Mouse (Mus musculus) CH12.LX (cell line): ENCODE results near the gene RPS10-NUDT3. TPM values are rescaled to one million over a fixed set of nuclear protein-coding genes. Genes with fewer than 3 reads are reported as not detected.

Experiments
- DNase-seq: peaks from one replicate; pipeline ENCODE4 v3.0.0-alpha.2; 2013; ENCODE audit errors: extremely low read depth
- H3K27ac ChIP-seq: 2 replicates; pipeline ENCODE4 v1.5.1; 2012; ENCODE audit warnings: low read depth, mild to moderate bottlenecking, control low read depth, moderate library complexity; ENCODE audit not compliant: insufficient read depth
- H3K27me3 ChIP-seq: replicated peaks from 2 replicates; pipeline ENCODE3; 2012; ENCODE audit warnings: inconsistent platforms
- H3K36me3 ChIP-seq, 2 experiments: replicated peaks in 1 of 2; 2 replicates each; pipeline versions ENCODE3 to v1.6.1; 2012; ENCODE audit warnings: inconsistent platforms in 1 of 2, low read length in 1 of 2, mild to moderate bottlenecking in 1 of 2, mixed read lengths in 1 of 2, moderate library complexity in 1 of 2; ENCODE audit not compliant: control insufficient read depth in 1 of 2, insufficient read depth in 1 of 2
- H3K4me1 ChIP-seq, 2 experiments: 2 replicates each; pipeline ENCODE4 v1.6.1; 2012; ENCODE audit warnings: inconsistent platforms in 1 of 2, moderate library complexity in 1 of 2; ENCODE audit not compliant: insufficient read depth in 2 of 2, control insufficient read depth in 1 of 2
- H3K4me2 ChIP-seq: 2 replicates; pipeline ENCODE4 v1.6.1; 2012; ENCODE audit warnings: low read depth, mild to moderate bottlenecking, control low read depth; ENCODE audit not compliant: poor library complexity, insufficient read depth, severe bottlenecking
- H3K4me3 ChIP-seq, 3 experiments: fragments of 150-350 bp in 1 of 3; sonication (generic) in 1 of 3; replicated peaks in 1 of 3; 2 replicates each; pipeline versions ENCODE3 to v1.5.1; 2011 to 2012; ENCODE audit warnings: low read depth in 2 of 3, low read length in 2 of 3, mild to moderate bottlenecking in 2 of 3, moderate library complexity in 2 of 3, control low read depth in 1 of 3, improper control_type of control experiment in 1 of 3, inconsistent platforms in 1 of 3, mixed read lengths in 1 of 3; ENCODE audit not compliant: poor library complexity in 1 of 3
- H3K79me2 ChIP-seq: replicated peaks from 2 replicates; pipeline ENCODE4 v1.6.1; 2012; ENCODE audit warnings: mild to moderate bottlenecking, moderate library complexity; ENCODE audit not compliant: control insufficient read depth, poor library complexity, insufficient read depth, severe bottlenecking; ENCODE audit errors: extremely low read depth
- H3K9ac ChIP-seq: 2 replicates; pipeline ENCODE4 v1.6.1; 2012; ENCODE audit warnings: low read depth, mild to moderate bottlenecking, control low read depth, moderate library complexity; ENCODE audit not compliant: insufficient read depth
- H3K9me3 ChIP-seq: replicated peaks from 2 replicates; pipeline ENCODE3; 2012; ENCODE audit warnings: low read length, inconsistent platforms, mixed read lengths
- BHLHE40 ChIP-seq: IDR thresholded peaks from 2 replicates; pipeline ENCODE4 v1.6.1; 2011; ENCODE audit warnings: mild to moderate bottlenecking, low read depth, low read length, improper control_type of control experiment
- CHD1 ChIP-seq: IDR thresholded peaks from 2 replicates; pipeline ENCODE4 v1.6.1; 2012; ENCODE audit warnings: low read depth, low read length, improper control_type of control experiment, inconsistent platforms
- CHD2 ChIP-seq: IDR thresholded peaks from 2 replicates; pipeline ENCODE4 v1.6.1; 2011; ENCODE audit warnings: low read length, improper control_type of control experiment
- E2F4 ChIP-seq: IDR thresholded peaks from 2 replicates; pipeline ENCODE4 v1.6.1; 2011; ENCODE audit warnings: low read depth, low read length, improper control_type of control experiment; ENCODE audit not compliant: insufficient replicate concordance
- EP300 ChIP-seq: IDR thresholded peaks from 2 replicates; pipeline ENCODE4 v1.6.1; 2011; ENCODE audit warnings: low read length, improper control_type of control experiment
- ETS1 ChIP-seq: conservative IDR thresholded peaks from 2 replicates; pipeline ENCODE4 v1.6.1; 2012; ENCODE audit warnings: low read depth, mild to moderate bottlenecking, inconsistent platforms, low read length, improper control_type of control experiment, moderate library complexity
- MAX ChIP-seq: IDR thresholded peaks from 2 replicates; pipeline ENCODE4 v1.6.1; 2011; ENCODE audit warnings: low read length, improper control_type of control experiment
- MAZ ChIP-seq: IDR thresholded peaks from 2 replicates; pipeline ENCODE4 v1.6.1; 2012; ENCODE audit warnings: low read depth, mild to moderate bottlenecking, inconsistent platforms, low read length, improper control_type of control experiment, moderate library complexity
- MXI1 ChIP-seq: IDR thresholded peaks from 2 replicates; pipeline ENCODE4 v1.6.1; 2011; ENCODE audit warnings: mild to moderate bottlenecking, low read depth, low read length, improper control_type of control experiment
- MYC ChIP-seq: IDR thresholded peaks from 2 replicates; pipeline ENCODE4 v1.6.1; 2011; ENCODE audit warnings: low read depth, mild to moderate bottlenecking, improper control_type of control experiment, low read length
- NELFE ChIP-seq: IDR thresholded peaks from 2 replicates; pipeline ENCODE4 v1.6.1; 2011; ENCODE audit warnings: low read depth, low read length, improper control_type of control experiment
- NRF1 ChIP-seq: IDR thresholded peaks from 2 replicates; pipeline ENCODE4 v1.6.1; 2014; ENCODE audit warnings: low read depth, mild to moderate bottlenecking, inconsistent platforms, low read length, improper control_type of control experiment, moderate library complexity
- POLR2AphosphoS2 ChIP-seq: IDR thresholded peaks from 2 replicates; pipeline ENCODE4 v1.6.1; 2011; ENCODE audit warnings: low read depth, low read length, improper control_type of control experiment
- RAD21 ChIP-seq: IDR thresholded peaks from 2 replicates; pipeline ENCODE4 v1.6.1; 2011; ENCODE audit warnings: low read depth, mild to moderate bottlenecking, low read length, improper control_type of control experiment, moderate library complexity
- SIN3A ChIP-seq: IDR thresholded peaks from 2 replicates; pipeline ENCODE4 v1.6.1; 2012; ENCODE audit warnings: low read length, improper control_type of control experiment, inconsistent platforms
- UBTF ChIP-seq: IDR thresholded peaks from 2 replicates; pipeline ENCODE4 v1.6.1; 2012; ENCODE audit warnings: low read depth, mild to moderate bottlenecking, inconsistent platforms, low read length, improper control_type of control experiment, moderate library complexity
- ZC3H11A ChIP-seq: IDR thresholded peaks from 2 replicates; pipeline ENCODE4 v1.6.1; 2012; ENCODE audit warnings: low read depth, mild to moderate bottlenecking, inconsistent platforms, low read length, improper control_type of control experiment
- ZKSCAN1 ChIP-seq: IDR thresholded peaks from 2 replicates; pipeline ENCODE4 v1.6.1; 2012; ENCODE audit warnings: low read depth, inconsistent platforms, low read length, improper control_type of control experiment, borderline replicate concordance
- dilution Hi-C: fragments of 300-500 bp; cut with MboI; formaldehyde crosslinking; loops from 2 replicates; pipeline ENCODE4 v1.14.3; 2020; ENCODE audit warnings: low sequenced_read_pairs; ENCODE audit not compliant: extremely low pct_unique_long_range_greater_than_20kb, extremely low pct_ligation_motif_present
- in situ Hi-C: fragments of 300-500 bp; cut with MboI; formaldehyde crosslinking; loops from 3 replicates; pipeline ENCODE4 v1.14.3; 2019; ENCODE audit warnings: low sequenced_read_pairs, low pct_ligation_motif_present, low pct_unique_long_range_greater_than_20kb, mixed read lengths
- polyA plus RNA-seq: library from polyadenylated mRNA; unstranded; fragments of >175 nt; gene quantifications from 2 replicates; pipeline ENCODE4 v1.2.1, GENCODE M21; 2012; ENCODE audit warnings: low read depth; ENCODE audit not compliant: insufficient read length
- total RNA-seq, 2 experiments: library from RNA; depleted of rRNA; stranded (reverse); fragments of 300-350 nt in 1 of 2; fragments of >200 nt in 1 of 2; gene quantifications; 2 replicates each; pipeline ENCODE4 v1.2.3; 2012 to 2014

RPS10-NUDT3 gene
- total and polyA plus RNA-seq, 3 experiments = 30.3 TPM; not detected in 2

DNA sequence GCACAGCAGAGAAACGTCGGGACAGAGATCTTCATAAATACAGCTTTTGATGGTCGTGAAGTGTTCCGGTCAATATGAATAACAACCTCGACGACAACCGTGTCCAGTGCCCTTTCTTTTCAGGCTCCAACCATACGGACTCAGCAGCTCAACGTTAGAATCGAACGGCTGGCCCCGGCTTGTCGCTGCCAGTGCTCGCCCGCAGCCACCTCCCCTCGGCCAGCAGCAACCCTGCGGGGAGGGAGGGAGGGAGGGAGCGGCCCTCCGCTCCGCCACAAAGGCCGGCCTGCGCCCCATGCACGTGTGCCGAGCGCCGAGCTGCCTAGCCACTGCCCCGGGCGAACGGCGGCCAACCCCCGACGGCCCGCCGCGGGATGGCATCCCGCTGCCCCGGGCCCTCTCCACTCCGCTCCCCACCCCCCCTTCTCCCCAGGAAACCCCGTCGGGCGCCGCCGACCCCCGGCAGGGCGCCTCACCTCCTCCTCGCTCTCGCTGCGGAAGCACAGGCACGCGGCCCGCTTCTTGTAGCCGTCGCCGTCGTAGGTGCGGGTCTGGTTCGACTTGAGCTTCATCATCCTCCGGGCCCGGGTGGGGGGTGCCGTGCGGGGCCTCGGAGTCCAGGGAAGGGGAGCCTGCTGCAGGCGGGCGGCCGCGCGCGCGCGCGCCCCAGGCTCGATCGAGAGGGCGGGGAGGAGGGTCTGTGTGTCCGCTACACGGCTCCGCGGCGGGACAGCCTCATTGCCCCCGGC lies 12.2 kb downstream of the RPS10-NUDT3 start:
- Histone ChIP-seq H3K9me3 (peaks cover 3% of the 10 kb centered on the region), H3K27ac (peak overlapping the region; percentile 42), H3K27me3 (no peaks in the 10 kb centered on the region), H3K79me2 (peaks cover 45% of the 10 kb centered on the region), H3K9ac (peak overlapping the region; percentile 89), H3K4me2 (peak overlapping the region; percentile 95), H3K4me3 (peak overlapping the region; percentile 63 to 92 (median 87)), H3K4me1 (peaks cover 5 to 31% of the 10 kb centered on the region in 2 experiments; a peak in 3 of 4 replicates), H3K36me3 (peaks cover 4 to 23% of the 10 kb centered on the region in 2 experiments)
- dilution Hi-C loops (no loop called here), in situ Hi-C loops (no loop called here)
- no peak for TF ChIP-seq ETS1
- TF ChIP-seq RAD21 = no peak
- TF ChIP-seq MXI1 = peak; percentile 69
- TF ChIP-seq POLR2AphosphoS2 = no peak
- TF ChIP-seq NELFE = peak; percentile 48
- TF ChIP-seq MAZ = peak; percentile 62
- TF ChIP-seq E2F4 = no peak
- TF ChIP-seq UBTF = peak; percentile 84; the same call in 1 of the 2 replicates
- TF ChIP-seq BHLHE40 = peak; percentile 47
- peak; percentile 20; the same call in 1 of the 2 replicates for TF ChIP-seq SIN3A
- 0 out of 2 replicates have a peak, but pooled peaks have one; percentile 20 for TF ChIP-seq CHD2
- TF ChIP-seq ZC3H11A = no peak
- no peak for TF ChIP-seq NRF1
- peak; percentile 47; the same call in 1 of the 2 replicates for TF ChIP-seq MAX
- DNase-seq = no peak

DNA sequence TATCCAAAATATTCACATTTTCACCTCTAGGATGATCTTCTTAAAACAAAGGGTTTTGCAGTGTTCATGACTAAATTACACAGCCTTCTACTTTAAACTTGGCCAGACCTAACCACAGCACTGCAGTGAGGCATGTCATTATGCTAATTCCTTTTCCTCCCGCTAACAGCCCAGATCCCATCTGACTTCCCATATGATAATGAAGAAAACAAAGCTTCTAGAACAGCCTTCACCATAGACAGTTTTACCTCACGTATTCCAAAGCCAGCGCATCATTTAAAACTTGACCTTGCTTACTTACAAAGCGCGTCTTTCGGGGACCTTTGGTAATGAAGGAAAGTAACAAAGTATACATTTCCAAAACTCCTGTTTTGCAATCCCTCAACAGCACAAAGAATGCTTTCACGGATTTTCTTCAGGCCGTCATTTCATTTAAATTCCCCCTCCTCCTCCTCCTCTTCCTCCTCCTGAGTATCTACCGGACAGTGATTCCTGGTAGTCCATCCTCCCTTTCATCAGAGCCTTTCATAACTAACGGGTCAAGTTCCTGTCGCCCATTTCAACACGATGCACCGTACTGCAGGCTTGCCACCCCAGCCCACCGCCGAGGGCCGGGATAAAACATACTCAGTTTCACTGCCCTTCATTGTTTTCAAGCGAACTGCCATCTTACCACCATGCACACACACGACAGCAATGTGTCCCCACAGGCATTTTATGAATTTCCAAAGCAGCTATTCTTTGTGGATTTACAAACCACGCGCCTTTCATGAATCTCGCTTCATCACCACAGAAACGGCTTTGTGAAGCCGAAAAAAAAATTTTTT lies 13.1 kb downstream of the RPS10-NUDT3 start:
- Histone ChIP-seq H3K36me3 (peaks cover 5 to 30% of the 10 kb centered on the region in 2 experiments), H3K4me2 (peak overlapping the region; percentile 95), H3K9ac (peak overlapping the region; percentile 89), H3K79me2 (peaks cover 53% of the 10 kb centered on the region), H3K27me3 (no peaks in the 10 kb centered on the region), H3K4me3 (peak overlapping the region; percentile 63 to 92 (median 87)), H3K27ac (peak overlapping the region; percentile 55; the same call in 1 of the 2 replicates), H3K4me1 (peaks cover 5 to 31% of the 10 kb centered on the region in 2 experiments; a peak in 3 of 4 replicates), H3K9me3 (peaks cover 7% of the 10 kb centered on the region)
- dilution Hi-C loops = no loop called here
- TF ChIP-seq EP300 = 0 out of 2 replicates have a peak, but pooled peaks have one; percentile 28
- TF ChIP-seq BHLHE40 = no peak
- TF ChIP-seq ZKSCAN1 = no peak
- peak; percentile 72; the same call in 1 of the 2 replicates for TF ChIP-seq SIN3A
- no peak for TF ChIP-seq MAZ
- TF ChIP-seq MYC = 0 out of 2 replicates have a peak, but pooled peaks have one; percentile 37
- TF ChIP-seq CHD1 = peak; percentile 1; the same call in 1 of the 2 replicates
- no peak for DNase-seq
- in situ Hi-C loops = no loop called here
